Mouse (Mus musculus) lung, adult 2 months (tissue): ENCODE results near the gene Gpr83.

ENCODE experiments used
- CTCF ChIP-seq: fragments of 200-500 bp; IDR thresholded peaks from 2 replicates; pipeline ENCODE4 v1.5.1; 2011; ENCODE audit warnings: mild to moderate bottlenecking, low read length, control low read depth; ENCODE audit not compliant: insufficient read depth
- POLR2A ChIP-seq: fragments of 200-500 bp; IDR thresholded peaks from 2 replicates; pipeline ENCODE4 v1.6.1; 2011; ENCODE audit warnings: low read depth, mild to moderate bottlenecking, control low read depth, low read length, borderline replicate concordance; ENCODE audit errors: extremely low read depth

DNA sequence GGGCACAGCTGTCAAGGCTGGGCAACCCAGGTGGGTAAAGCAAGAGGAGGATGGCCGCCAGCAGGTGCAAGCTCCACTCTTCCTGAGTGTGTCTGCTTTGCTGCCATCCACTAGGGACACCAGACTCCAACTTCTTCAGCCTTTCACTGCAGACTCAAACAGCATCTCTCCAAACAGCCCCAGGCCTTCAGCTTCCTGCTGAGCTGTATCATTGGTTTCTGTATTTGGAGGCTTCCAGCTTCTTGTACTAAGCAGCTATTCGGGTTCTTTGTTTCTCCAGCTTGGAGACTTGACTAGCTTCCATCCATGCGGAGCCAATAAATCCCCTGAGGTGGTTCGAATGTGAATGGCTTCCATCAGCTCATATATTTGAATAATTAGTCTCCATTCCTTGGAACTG, 5.4 kb upstream of the Gpr83 start:
- no peak for TF ChIP-seq CTCF
- TF ChIP-seq POLR2A: no peak
